17 mouse cellular contexts compared by ENCODE assay signal in the genomic region with DNA sequence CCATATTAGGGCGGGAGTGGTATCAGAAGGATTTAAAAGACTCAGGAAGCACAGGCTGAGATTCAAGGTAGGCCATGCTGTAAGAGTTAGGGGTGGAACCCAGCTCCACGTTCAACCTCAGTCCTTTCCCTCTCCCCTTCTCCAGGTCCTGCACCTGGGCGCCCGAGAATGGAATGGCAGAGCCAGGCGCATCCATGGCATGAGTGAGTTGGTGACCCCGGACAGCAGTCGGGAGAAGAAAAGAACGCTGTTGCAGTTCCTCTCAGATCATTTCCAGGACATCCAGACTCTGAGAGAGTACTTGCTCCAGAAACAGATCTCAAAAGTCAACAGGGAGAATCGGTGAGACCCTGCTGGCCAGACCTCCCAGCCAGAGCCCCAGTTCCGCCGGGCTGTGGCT. TPM values are rescaled to one million over a fixed set of nuclear protein-coding genes. Genes with fewer than 3 reads are reported as not detected.
A peak's percentile ranks its signal among the peaks of the same experiment; 100 is the strongest.
DNase-seq lines count a peak whose midpoint lies in the region.
"Had no signal": no experiment of that assay in that cellular context is flagged by ENCODE, and none has a peak within 500 bp of the region (broad histone marks: within the 10 kb centered on the region; RNA-seq: fewer than 3 reads in every experiment).

No protein-coding gene starts in this region.

- DNase-seq in cerebellum, adult 11-12 months, result peak; percentile 19
- DNase-seq in cerebellum, adult 18-20 months, result no peak
- peak; percentile 2 for DNase-seq in gastrocnemius, postnatal 10 days
- DNase-seq in gastrocnemius, adult 18-20 months (ENCODE audit: low spot score), result no peak
- DNase-seq in heart, postnatal 4 days, result peak; percentile 3
- no peak for DNase-seq in heart, adult 9 months (ENCODE audit: low spot score in 2 of 2)
- DNase-seq in thymus, postnatal 36 days, result peak; percentile 0 to 6
- no peak for DNase-seq in thymus, adult 18-20 months
- DNase-seq: adrenal gland, postnatal 10 days; B cell, adult 2 months; cerebellum, adult 8-10 months; heart, adult 18-20 months; kidney, adult 11 months had no signal

RNA-seq across cellular contexts. Expression of gene Dmac2, which starts 1.5 kb away (rescaled TPM):
- total RNA-seq in gastrocnemius, postnatal 10 days (2021), result 10 to 100 TPM; 24.8 to 24.9 TPM
- 10 to 100 TPM; 38.7 to 43.2 TPM for total RNA-seq in gastrocnemius, adult 18-20 months (2021)
- 10 to 100 TPM; 46.1 to 49.5 TPM for total RNA-seq in heart, postnatal 4 days (2021)

RNA-seq across cellular contexts. Expression of gene Erich4, which starts 5.1 kb away (rescaled TPM):
- not detected for total RNA-seq in gastrocnemius, postnatal 10 days (2021)
- total RNA-seq in gastrocnemius, adult 18-20 months (2021), result not detected
- total RNA-seq in heart, postnatal 4 days (2021), result not detected
- total RNA-seq: adrenal gland, postnatal 10 days; G1E; gastrocnemius, postnatal 36 days; hematopoietic stem cell, adult 5-6 weeks; hindbrain, postnatal 0 days had no signal

RNA-seq across cellular contexts. Expression of gene B3gnt8, which starts 5.7 kb away (rescaled TPM):
- total RNA-seq in gastrocnemius, postnatal 10 days (2021), result 1 to 10 TPM; 1.9 to 2.5 TPM
- total RNA-seq in gastrocnemius, adult 18-20 months (2021), result 1 to 10 TPM; 1.1 to 1.3 TPM
- total RNA-seq in heart, postnatal 4 days (2021), result 1 to 10 TPM; 2.2 to 3.0 TPM

RNA-seq across cellular contexts. Expression of gene Bckdha, which starts 38.0 kb away (rescaled TPM):
- 10 to 100 TPM; 51.9 to 60.8 TPM for total RNA-seq in gastrocnemius, postnatal 10 days (2021)
- 100 to 1,000 TPM; 134 to 137 TPM for total RNA-seq in gastrocnemius, adult 18-20 months (2021)
- total RNA-seq in heart, postnatal 4 days (2021), result 10 to 100 TPM; 46.7 to 59.4 TPM

RNA-seq across cellular contexts. Expression of gene Exosc5, which starts 38.2 kb away (rescaled TPM):
- 10 to 100 TPM; 23.6 to 26.0 TPM for total RNA-seq in gastrocnemius, postnatal 10 days (2021)
- total RNA-seq in gastrocnemius, adult 18-20 months (2021), result 10 to 100 TPM; 19.9 to 21.3 TPM
- 10 to 100 TPM; 18.8 to 19.6 TPM for total RNA-seq in heart, postnatal 4 days (2021)

Comparison
In these comparisons a context has a peak if more than half of its experiments do, and no peak if none do; other contexts are left out.
1. DNase-seq: peak in cerebellum, adult 11-12 months (single experiment), gastrocnemius, postnatal 10 days (single experiment), heart, postnatal 4 days (single experiment) and thymus, postnatal 36 days (2 of 2); none in cerebellum, adult 18-20 months (0 of 2), gastrocnemius, adult 18-20 months (single experiment), heart, adult 9 months (0 of 2) and thymus, adult 18-20 months (0 of 2).